Mouse (Mus musculus) left cerebral cortex, adult 8-10 months (tissue): Measurements from ENCODE around the gene Vps26a. TPM values are rescaled to one million over a fixed set of nuclear protein-coding genes. Genes with fewer than 3 reads are reported as not detected.

Source experiments
- DNase-seq, 2 experiments: peaks; one replicate each; pipeline ENCODE4 v3.0.0; 2022; ENCODE audit warnings: low spot score in 2 of 2
- total RNA-seq, 4 experiments: library from RNA; stranded (reverse); gene quantifications; 2 replicates each; pipeline ENCODE4 v1.2.4; 2022

Vps26a gene
- total RNA-seq, 4 experiments from 2014 or later = 47.3 to 54.9 (median 51.6) TPM

GRCm38 (mm10) chr10:62419422-62419821 lies 67.2 kb downstream of the Vps26a start:
- no peak for DNase-seq

GRCm38 (mm10) chr10:62418831-62419356 lies 67.7 kb downstream of the Vps26a start:
- DNase-seq = no peak

- no peak for DNase-seq
These were observed 73.0 kb downstream of the Vps26a start for GRCm38 (mm10) chr10:62413606-62413982.

- DNase-seq = no peak
These were observed 73.5 kb downstream of the Vps26a start for GRCm38 (mm10) chr10:62412906-62413605.

- DNase-seq = no peak
These were observed 74.9 kb downstream of the Vps26a start for GRCm38 (mm10) chr10:62411431-62412410.

- DNase-seq = peak in 1 of 2 experiments; percentile 43
These were observed 75.7 kb downstream of the Vps26a start for GRCm38 (mm10) chr10:62410943-62411342.

Other genes starting within 250 kb of the Vps26a start
- gene Tacr2, start 234.4 kb downstream of the Vps26a start, total RNA-seq = under 1 TPM; 0.15 to 0.39 (median 0.32) TPM
- gene Hk1, start 106.9 kb downstream of the Vps26a start, total RNA-seq = 100 to 1,000 TPM; 308 to 326 (median 318) TPM
- gene Hkdc1, start 64.3 kb downstream of the Vps26a start, total RNA-seq = 10 to 100 TPM in 1 of 4 experiments, 1 to 10 TPM in 3; 5.8 to 10.4 (median 7.2) TPM
- gene 4930507D05Rik, start 37.3 kb downstream of the Vps26a start, total RNA-seq = 1 to 10 TPM in 2 of 4 experiments, under 1 TPM in 2; 0.81 to 1.8 (median 1.0) TPM
- 10 to 100 TPM; 23.0 to 33.5 (median 27.6) TPM for gene Supv3l1, start 37.1 kb downstream of the Vps26a start, total RNA-seq
- gene Srgn, start 40.6 kb upstream of the Vps26a start, total RNA-seq = 10 to 100 TPM in 2 of 4 experiments, 1 to 10 TPM in 2; 7.4 to 18.7 (median 11.6) TPM
- 100 to 1,000 TPM; 161 to 183 (median 170) TPM for gene Kif1bp, start 91.7 kb upstream of the Vps26a start, total RNA-seq
- gene Ddx21, start 115.5 kb upstream of the Vps26a start, total RNA-seq = 10 to 100 TPM; 18.6 to 21.8 (median 19.5) TPM
- 10 to 100 TPM; 80.2 to 87.7 (median 86.1) TPM for gene Ddx50, start 164.4 kb upstream of the Vps26a start, total RNA-seq
- gene Stox1, start 239.3 kb upstream of the Vps26a start, total RNA-seq = 1 to 10 TPM; 2.7 to 6.4 (median 4.4) TPM